Mouse (Mus musculus) macrophage (primary cell): ENCODE results near the gene Rfx3. TPM values are rescaled to one million over a fixed set of nuclear protein-coding genes. Genes with fewer than 3 reads are reported as not detected.

ENCODE experiments used
- H3K27ac ChIP-seq: fragments of 350-480 bp; formaldehyde crosslinking; 2 replicates; pipeline ENCODE4 v1.9.0; 2021
- H3K36me3 ChIP-seq: fragments of 350-480 bp; formaldehyde crosslinking; 2 replicates; pipeline ENCODE4 v1.9.0; 2021; ENCODE audit errors: inconsistent target
- H3K4me3 ChIP-seq: fragments of 350-480 bp; formaldehyde crosslinking; 2 replicates; pipeline ENCODE4 v1.9.0; 2021; ENCODE audit errors: inconsistent target
- H3K79me2 ChIP-seq: fragments of 350-480 bp; formaldehyde crosslinking; 2 replicates; pipeline ENCODE4 v1.9.0; 2021; ENCODE audit errors: inconsistent target
- WGBS: methylation state at CpG from one replicate; pipeline ENCODE4 v1.1.7; 2026; ENCODE audit warnings: inconsistent platforms; ENCODE audit not compliant: missing documents; 5-methylcytosine and 5-hydroxymethylcytosine counted together
- polyA plus RNA-seq: library from polyadenylated mRNA; stranded (reverse); fragments of 250-400 nt; gene quantifications from 3 replicates; pipeline ENCODE4 v1.2.4, GENCODE M21; 2018; ENCODE audit warnings: inconsistent platforms

Rfx3 gene
- polyA plus RNA-seq, 1 experiment from 2014 or later = 0.30 TPM

DNA sequence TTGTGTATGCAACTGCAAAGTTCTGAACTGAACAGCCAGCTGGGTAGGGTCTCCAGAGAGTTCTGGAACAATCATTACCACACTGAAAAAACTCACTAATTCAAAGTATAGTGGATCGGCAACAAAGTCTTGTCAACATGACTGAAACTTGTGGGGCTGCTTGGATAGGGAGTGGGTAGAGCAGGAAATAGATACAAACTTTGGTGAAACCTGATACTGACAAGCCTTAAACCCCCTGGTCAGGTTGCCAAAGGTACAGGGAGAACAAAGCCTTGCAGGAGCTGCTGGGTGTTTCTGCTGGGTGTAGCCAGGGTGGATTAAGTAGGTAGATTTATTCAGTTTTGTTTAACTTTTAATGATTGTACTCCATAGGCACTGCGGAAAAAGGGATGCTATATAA, 274.4 kb downstream of the Rfx3 start:
- no peaks in the 10 kb centered on the region for H3K36me3 ChIP-seq
- H3K4me3 ChIP-seq = no peak overlapping the region
- no peaks in the 10 kb centered on the region for H3K79me2 ChIP-seq
- WGBS = 83% methylated on average over 2 of the region's 2 CpGs
- H3K27ac ChIP-seq = no peak overlapping the region

DNA sequence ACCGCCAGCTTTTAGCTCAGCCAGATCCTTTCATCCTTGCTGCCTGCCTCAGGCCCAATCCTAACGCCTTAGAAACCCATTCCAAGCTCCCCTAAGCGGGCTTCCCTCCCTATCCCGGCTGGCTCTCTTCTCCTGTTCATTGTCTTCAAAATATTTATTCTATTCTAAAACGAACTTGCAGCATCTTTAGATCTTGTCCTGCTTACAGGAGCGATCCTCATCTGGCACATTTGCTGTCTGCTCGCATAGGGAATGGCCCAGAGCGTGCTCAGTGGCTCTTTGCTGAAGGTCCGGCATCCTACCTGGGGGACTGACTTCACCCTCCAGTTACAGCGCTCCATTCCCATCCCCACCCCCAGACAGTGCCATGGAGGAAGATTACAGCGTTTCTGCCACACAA, 292.0 kb downstream of the Rfx3 start:
- H3K27ac ChIP-seq = no peak overlapping the region
- 84% methylated on average over 10 of the region's 11 CpGs for WGBS
- no peak overlapping the region for H3K4me3 ChIP-seq
- no peaks in the 10 kb centered on the region for H3K36me3 ChIP-seq
- H3K79me2 ChIP-seq = no peaks in the 10 kb centered on the region

DNA sequence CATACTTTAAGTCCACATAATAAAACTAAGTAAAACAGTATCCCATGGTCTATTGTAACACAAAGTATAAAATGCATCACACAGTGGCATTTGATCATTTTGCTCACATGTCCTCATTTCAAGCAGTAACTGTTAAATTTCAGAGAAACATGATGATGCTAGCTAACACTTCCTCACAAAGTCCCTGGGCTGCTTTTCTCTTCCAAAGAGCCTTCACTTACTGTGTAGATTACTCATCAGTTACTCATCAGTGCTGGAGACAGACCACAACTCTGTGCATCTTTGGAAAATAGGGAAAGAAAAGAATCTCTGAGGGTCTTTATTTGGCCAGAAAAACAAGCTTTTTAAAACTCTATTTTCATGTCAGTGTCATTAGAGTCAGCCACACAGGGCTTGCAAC, 294.7 kb downstream of the Rfx3 start:
- Histone ChIP-seq H3K4me3 (no peak overlapping the region), H3K79me2 (no peaks in the 10 kb centered on the region), H3K27ac (no peak overlapping the region), H3K36me3 (no peaks in the 10 kb centered on the region)
